Mouse (Mus musculus): Measurements from ENCODE around the gene Bmp8b.

The Bmp8b gene

GRCm38 (mm10) chr4:123171811-123172210 lies 66.8 kb downstream of the Bmp8b start:
- DNase-seq (ENCODE audit: inconsistent age in 2 of 2, low spot score in 1 of 2), result peak; percentile 40 to 76
